Mouse (Mus musculus): ENCODE measurements around the gene Smyd2.

Smyd2 gene

DNA sequence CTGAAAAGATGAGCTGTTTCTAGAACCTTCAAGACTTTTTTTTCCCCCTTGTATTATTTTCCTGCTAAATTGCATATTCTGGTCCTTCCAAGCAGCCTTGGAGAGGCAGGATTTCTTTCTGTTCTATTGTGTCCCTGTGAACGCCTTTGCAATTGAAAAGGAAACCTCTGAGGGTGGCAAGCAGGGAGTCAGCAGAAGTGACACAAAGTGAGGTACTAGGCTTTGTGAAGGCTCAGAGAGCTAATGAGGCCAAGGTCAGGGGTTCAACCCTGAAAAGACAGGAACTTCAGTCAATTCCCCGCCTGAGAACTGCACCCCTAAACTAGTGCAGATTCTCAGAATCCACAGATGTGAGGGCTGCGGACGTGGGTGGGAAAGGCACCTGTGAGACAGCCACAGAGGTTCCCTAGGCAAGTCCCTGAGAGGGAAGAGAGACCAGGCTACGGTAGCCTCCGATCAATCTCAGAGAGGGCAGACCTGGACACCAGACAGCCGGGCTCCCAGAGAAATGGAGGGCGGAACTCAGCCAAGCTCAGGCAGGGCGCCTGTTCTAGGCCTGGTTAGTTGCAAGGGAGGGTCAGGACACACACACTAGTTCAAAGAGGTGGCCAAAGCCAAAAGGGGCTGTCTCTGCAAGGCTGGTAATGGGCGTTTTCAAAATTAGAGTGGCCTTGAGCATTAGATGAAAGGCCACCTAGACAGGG is 5.6 kb downstream of the Smyd2 start:
- no peak for DNase-seq

DNA sequence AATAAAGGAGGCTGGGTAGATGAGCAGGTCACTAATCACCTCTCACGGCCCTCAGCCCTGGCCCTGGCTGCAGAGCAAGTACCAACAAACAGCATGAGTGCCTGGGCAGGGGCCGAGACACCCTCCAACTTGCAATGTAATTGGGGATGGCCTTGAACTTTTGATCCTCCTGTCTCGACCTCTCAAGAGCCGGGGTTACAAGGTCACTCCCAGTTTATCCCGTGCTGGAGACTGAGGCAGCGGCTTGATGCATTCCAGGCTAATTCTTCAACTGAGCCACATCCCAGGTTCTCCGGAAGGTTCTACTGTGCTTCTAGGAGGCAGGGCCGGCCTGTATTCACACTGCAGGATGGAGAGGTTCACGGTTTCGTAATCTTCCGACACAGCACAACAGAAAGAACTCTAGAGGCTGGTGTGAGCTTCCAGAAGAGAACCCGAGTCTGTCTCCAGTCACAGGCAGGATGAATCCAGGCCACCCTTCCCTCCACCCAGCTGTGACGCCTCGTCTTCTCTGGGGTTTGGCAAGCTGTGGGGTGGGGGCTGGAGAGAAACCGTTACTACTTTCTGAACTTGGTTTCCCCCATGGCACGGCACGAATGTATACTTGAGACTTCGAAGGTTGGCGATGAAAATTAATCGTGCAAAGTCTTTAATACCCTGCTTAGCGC is 8.9 kb downstream of the Smyd2 start:
- DNase-seq: no peak

DNA sequence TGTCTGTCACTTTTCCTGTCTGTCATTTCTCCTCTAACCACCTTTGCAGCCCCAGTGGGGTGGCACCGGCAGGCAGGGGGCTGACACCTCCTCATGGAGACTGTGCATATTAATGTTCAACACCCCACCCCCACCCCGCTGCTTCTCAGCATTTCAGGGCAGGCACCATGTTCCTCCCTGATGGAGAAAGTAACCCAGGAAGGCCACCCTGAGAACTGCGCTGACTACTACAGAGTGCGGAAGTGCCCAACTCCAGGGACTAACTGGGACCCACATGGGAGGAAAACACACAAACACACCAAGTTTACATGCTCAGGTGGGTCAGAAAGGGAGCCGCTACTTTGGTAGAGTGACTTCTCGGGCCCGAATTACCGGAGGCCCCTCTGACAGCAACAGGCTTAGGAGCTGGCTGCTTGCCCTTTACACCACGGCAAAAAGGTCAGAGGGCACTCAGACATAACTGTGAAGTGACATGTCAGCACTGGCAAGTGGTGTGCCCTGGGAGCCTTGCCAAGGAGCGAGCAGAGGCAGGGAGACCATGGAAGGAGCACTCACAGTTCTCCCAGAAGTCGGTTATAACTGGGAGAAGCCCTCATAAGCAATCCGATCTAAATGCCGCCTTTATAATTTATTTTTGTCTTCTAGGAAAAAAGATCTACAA is 11.3 kb downstream of the Smyd2 start:
- DNase-seq: peak; percentile 53 to 58

DNA sequence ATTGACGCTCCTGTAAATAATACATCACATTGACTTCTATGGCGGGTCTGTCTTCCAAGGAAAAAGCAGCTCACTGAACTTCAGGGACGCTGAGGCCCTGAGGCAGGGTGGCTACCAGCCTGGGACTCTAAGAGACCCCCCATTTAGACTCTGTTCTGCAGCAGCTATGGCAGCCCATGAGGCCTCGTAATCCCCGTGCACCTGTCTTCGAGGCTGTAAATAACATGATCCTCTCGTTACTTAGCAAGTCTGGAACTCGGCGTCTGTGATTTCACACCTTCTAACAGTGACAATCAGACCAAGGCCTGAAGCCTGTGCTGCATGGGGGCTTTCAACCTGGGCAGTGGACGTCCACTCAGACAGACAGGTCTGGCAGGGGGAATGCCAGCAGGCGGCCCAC is 19.0 kb downstream of the Smyd2 start:
- peak in 1 of 2 experiments; percentile 17 for DNase-seq

DNA sequence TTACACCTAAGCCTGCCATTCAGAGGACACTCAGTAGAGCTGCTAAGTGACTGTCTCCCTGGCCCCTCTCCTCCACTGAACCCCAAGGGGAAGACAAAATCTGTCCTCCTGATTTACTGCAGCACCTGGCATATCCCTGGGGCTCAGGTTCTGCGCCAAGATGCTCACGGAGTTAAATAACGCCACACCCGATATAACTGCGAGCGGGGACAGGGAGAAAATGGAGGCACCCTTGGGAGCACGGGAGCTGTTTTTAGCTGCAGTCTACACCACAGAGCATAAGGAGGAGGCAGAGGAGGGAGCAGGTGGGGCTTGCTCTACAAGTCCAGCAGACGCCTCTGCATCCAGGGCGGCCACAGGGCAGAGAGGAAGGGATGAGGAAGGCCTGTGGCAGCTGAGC is 19.8 kb downstream of the Smyd2 start:
- peak; percentile 34 to 35 for DNase-seq

DNA sequence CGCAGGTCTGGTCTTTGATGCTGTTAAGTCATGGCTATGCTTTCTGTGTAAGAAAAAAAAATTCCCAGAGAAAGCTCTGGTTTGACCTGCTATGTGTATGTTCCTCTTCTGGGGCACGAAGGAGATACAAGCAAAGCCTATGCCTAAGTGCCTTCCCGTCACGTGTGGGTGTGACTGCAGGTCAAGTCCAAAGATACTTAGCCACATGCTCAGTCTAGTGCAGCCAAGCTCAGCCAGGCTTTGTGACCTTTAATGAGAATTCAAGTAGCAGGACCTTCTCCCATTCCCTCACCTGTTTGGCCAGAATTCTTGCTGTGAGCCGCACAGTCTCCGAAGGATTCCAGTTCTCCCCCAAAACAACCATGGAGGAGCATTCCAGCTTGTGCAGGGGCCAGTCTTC is 22.6 kb downstream of the Smyd2 start:
- DNase-seq: no peak

DNA sequence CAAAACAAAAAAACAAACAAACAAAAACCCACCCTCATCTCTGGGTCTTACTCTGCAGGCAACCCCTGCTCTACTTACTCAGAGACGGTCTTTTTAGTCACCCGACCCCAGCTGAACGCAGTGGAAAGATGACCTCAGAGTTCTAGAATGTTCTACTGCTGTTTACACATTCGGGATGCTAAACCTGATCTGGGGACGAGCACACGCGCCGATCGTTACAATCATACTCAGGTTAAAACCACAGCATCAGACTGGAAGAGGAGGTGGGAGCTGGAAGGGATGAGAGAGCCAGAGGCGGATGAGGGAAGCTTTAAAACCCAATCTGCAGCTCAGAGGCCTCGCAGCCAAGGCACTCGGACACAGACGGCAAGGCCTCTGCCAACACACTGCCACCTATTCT is 23.5 kb downstream of the Smyd2 start:
- DNase-seq: no peak

DNA sequence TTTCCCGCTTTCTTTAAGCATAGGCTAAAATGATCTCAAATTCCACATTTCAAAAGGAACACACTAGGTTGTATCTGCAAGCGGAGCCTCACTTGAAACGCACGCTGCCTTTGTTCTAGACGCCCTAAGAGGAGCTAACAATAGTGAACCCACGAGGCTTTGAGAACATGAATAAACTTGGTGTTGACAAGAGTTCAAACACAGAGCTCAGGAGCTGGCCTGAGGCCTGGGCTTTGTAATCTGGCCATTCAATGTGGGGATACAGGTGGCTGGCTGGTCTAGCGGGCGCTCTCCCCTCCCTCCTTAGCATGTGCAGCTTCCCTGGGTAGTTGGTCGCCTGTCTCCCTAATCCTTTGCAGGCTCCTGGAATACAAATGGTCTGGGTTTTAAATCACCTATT is 24.3 kb downstream of the Smyd2 start:
- no peak for DNase-seq

DNA sequence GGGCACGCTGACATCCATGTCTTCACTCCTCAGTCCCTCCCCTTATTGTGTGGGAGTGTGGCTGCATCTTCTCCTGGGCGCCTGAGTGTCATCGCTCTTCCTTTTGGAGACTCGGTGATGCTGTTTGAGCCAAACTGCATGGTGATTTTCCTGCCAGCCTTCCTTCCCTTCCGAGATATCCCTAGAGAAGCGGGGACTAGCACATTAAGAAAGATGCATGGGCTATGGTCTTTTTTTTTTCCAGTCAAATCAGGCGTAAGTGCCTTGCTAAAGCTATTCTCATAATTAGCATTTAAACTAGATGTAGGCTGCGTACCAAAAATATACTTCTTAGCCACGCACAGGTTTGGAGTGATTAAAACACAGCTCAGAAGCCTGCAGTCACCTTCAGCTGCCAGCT is 28.0 kb downstream of the Smyd2 start:
- DNase-seq: peak in 1 of 2 experiments; percentile 27

DNA sequence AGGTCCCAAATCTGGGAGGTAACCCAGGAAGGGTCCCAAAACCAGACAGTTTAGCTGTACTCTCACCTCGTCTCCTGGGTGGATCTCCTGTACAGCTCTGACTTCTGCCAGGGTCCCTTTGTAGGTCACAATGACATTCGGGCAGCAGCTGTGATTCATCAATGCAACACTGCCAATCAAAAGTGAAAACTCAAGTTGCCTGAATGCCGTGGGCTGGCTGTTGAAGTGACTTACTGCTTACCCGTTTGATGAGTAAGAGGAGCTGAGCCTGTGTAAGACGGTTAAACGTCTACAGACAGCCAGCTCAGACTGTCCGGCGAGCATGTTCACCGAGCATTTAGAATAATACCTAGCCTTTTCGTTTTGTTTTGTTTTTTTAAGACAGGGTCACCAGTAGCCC is 33.4 kb downstream of the Smyd2 start:
- DNase-seq: no peak

DNA sequence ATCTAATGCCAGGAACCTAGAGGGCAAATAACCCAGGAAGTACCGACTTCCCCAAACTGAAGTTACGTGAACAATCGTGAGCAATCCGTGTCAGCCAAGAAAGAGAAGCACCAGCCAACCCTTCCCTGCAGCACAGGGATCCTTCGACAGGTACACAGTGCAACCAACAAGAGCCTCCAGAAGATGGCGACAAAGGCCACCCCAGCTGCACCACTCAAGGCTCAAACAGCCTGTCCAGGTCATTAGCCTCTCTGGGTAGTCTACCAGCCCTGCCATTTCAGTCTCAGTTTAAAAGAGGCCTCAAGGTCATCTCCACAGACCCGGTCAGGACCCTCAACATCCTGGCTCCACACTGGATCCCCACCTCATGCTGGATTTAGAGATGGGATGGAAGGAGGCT is 34.6 kb downstream of the Smyd2 start:
- peak; percentile 84 to 86 for DNase-seq

DNA sequence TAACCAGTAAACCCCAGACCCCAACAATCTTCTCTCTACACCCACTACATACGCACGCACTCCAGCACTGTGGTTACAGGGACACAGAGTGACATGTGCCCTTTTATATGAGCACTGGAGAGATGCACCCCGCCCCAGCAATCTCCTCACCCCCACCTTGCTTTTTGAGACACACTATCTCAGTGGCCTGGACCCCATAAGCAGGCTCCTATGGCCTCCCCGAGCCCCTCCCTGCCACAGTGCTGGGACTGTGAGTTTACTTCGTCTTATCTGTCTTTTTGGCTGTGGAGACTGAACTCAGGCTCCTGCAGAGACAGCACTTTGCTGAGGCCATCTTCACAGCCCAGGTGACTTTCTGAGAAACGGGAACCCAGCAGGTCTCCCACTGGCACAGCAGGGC is 36.2 kb downstream of the Smyd2 start:
- DNase-seq: no peak

DNA sequence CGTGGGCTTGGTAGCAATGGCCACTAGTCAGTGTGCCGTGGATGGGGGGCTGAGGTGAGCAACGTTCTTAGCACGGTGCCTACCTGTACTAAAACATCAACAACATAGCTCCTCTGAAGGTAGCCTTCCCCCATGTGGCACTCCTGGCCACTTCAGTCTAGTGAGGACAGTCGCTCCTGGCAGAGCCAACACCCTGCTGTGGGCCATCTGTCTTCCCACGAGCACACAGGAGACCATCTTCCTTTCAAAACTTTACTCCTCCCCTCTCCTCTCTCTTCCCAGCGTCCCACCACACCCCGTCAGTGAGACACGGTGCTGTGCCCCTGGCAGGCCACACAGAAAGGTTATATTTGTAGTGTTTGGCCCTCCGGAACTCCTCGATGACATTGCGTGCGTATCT is 37.2 kb downstream of the Smyd2 start:
- DNase-seq: peak; percentile 83 to 87

DNA sequence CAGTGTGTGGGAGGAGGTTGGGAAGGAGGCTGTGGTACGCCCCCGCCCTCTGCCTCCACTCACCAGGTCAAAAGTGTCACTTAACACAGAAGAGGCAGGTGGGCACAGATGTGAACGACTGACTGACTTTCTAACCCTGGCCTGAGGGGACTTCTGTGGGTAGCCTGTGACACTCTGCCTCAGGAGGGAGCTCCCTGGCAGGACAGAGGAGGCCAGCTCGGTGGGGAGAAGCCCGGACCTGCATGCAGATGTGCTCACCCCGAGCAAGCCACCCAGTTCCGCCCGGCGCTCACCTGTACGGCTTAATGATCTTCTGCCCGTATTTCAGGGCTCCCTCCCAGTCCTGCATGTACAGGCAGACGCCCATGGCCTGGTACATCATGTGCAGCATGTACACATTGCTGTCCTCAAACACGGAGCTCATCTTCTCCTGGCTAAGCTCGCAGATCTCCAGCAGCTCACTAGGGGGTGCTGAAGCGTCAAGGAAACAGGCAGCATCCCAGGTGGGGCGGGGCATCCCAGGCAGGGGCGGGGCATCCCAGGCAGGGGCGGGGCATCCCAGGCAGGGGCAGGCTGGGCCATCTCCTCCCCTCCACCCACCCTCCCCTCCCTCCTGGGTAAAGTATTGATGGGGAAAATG is 38.5 kb downstream of the Smyd2 start:
- peak; percentile 81 to 82 for DNase-seq

DNA sequence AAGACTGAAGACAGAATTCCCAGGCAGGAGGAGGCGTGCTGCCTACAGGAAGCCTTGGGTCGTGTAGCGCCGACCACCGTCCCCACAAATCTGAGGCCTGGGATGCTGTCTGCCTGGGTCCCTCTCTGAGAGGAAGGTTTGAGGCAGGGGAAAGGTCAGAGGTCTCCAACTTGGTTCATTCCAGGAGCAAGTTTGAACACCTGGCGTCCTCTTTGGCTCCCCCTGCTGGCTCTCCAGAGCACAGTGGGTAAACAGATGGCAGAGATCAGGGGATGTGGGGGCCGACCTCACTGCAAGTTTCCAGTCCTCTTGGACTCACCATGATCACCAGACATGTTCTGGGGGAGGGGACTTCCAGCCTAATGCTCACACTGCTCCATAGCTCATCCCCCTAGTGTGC is 39.3 kb downstream of the Smyd2 start:
- peak; percentile 78 to 80 for DNase-seq

DNA sequence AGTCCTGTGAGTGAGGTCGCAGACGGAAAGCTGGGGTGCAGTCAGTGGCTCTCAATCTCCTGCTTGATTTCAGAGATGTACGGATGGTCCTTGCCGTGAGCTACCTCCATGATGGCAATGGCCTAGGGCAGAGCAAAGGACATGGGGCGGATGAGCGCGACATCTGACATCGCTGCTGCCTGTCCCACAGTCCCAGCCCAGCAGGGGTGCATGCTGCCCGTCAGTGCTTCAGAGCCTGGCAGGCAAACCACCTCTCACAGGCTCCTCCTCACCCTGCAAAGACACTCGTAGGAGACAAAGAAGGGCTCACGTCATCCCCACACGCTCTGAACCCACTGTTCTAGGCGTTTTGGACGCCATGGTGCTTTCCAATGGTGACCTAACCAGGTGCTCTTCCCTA is 41.4 kb downstream of the Smyd2 start:
- peak; percentile 56 to 61 for DNase-seq

DNA sequence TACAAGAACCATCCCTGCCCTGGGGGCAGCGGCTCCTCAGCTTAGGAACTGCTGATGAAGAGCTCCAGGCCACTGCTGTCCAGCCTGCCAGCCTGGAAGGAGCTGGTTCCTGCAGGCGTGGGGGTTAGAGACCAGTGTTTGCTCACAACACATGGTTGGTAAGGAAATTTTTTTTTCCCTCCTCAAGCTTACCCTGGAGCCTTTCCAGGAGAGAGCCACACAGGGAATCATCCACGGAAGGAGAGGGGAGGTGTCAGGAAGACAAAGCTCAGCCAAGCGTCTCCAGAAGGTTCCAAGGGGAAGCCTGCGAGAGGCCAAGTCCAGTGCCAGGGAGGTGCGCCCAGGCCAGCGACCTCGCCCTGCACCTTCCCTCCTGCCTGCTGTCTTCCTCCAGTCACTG is 42.2 kb downstream of the Smyd2 start:
- DNase-seq: peak; percentile 68

DNA sequence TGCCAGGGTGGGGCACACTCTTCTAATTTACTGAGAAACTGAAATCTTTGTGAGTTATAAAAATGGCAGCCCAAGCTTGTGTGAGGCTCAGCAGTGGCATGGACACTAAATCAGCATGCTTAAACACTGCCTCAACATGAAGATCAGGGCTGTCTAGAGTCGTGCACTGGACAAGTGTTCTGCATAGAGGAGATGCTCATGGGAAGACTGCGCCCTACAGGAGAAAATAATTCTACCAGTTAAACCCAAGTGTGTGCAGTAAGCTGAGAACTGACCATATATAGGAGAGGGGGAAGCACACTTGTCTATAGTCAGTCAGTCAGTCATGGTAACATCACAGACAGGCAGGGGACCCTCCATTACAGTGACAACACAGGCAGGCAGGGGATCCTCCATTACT is 43.0 kb downstream of the Smyd2 start:
- peak in 1 of 2 experiments; percentile 43 for DNase-seq

DNA sequence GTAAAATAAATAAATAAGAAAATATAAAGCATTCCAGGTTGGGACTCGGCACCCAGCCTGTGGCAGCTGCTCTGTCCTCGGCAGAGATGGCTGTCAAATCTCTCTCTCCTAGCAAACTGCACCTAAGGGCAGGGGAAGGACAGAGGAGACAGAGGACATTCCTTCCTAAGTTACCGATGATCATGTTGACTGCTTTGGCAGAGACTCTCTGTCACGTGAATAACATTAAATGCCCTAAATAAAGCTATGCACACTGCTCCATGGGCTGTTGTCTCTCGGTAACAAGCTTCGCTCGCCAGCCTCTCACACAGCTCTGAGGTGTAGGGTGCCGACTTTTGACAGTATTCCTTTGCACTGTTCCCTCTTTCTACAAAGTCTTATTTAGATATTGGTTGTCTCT is 46.0 kb downstream of the Smyd2 start:
- no peak for DNase-seq

DNA sequence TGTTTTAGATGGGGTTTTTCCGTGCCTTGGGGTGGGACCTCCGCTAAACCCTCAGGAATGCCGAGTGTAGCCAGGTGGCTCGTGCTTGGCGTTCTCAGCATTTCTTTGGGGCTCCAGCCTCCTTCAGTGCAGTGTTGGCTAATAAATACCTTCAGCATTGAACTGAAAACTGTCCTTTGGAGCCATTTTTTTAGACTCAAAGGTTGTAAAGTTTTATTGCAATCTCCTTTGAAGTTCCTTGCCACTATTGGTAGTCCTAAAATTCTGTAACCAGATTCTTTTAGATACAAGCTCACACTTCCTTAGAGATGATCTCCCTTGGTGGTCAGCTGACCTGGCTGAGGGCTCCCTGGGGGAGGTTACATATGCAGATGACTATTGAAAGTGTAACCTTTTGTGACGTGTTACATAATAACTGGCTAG is 46.7 kb downstream of the Smyd2 start:
- no peak for DNase-seq

DNA sequence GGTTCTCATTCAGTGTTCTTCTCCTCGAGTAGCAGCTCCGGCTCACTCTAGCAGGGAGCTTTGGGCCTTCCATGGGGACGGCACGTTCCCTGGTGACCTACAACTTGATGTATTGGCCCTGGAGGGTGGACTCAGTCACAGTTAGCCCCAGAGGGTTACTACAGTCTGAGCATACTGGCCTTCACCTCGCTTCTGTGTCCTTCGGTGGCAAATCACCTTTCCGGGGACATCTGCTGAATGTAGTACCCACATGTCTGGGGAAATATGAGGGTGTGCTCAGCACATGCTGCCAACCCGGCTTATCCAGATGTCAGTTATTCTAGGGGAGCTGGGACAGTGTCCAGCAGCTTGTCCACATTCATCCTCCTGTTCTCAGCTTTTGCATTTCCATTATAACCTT is 48.6 kb downstream of the Smyd2 start:
- DNase-seq: no peak

DNA sequence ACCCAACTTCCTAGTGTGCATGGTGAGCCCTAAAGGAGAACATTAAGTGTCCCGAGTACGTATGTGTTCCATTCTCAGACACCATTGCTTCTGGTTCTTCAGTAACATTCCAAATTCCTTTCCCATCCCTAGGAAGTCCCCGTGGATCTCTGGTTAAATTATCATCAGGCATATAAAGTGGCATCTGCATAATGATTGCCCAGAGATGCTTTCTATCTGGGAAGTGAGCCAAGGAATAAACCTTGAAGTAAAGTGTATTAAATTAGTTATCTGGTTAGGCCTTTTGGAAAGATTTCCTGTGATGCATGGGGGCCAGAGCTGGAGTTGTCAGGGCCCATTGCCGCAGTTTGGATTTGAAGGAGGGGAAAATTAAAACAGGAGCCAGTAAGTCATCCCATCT is 50.1 kb downstream of the Smyd2 start:
- no peak for DNase-seq

DNA sequence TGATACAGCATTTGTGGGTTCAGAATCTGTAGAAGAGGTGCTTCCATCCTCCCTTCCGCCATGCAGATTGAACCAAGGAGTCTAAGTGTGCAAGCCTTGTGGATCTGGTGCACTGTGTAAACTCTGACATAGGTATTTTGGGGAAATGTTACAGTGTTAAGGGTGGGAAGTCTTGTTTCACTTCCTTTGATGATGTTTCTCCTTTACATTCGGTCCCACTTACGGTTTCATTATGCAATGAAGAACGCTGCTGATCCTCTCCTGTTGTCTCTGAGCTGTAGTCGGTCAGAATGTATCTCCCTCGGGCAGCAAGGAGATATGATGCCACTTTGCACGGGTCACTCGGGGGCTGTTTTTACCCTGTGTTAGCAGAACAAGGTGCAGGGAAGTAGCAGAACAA is 50.5 kb downstream of the Smyd2 start:
- DNase-seq: no peak

DNA sequence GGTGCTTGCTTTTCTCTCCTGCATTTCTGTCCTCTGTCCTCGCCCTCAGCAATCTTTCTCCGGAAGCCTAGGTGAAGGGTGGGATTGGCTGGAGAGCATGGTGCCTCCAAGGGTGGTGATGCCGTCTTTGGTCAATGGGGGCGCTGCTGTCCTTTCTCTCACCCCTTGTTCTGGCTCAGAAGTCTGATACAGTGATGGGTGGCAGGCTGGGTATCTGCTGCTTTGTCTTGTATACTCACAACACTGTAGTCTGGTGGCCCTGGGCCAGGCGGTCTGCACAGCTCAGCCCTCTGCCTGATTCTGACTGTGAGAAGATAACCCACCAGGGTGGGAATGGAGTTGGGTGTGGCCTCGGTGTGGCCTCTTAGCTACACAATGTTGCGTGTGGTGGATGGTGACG is 51.6 kb downstream of the Smyd2 start:
- DNase-seq: peak; percentile 34 to 38

All from cerebellum, postnatal 10 days (tissue).